Mouse (Mus musculus) central nervous system, embryonic 11.5 days (tissue): ENCODE results near the gene Mttp. TPM values are rescaled to one million over a fixed set of nuclear protein-coding genes. Genes with fewer than 3 reads are reported as not detected.

Experiments
- polyA plus RNA-seq: library from polyadenylated mRNA; depleted of rRNA; stranded (reverse); fragments of >200 nt; gene quantifications from 2 replicates; pipeline ENCODE4 v1.2.3, GENCODE M21; 2012; rRNA removed

Gene Mttp
- 6.9 and 7.5 TPM in 2 replicates for polyA plus RNA-seq

GRCm38 (mm10) chr3:138144642-138145171 is at the start of gene Mttp:
Mttp (minus strand) TSS chr3:138144968.

DNA sequence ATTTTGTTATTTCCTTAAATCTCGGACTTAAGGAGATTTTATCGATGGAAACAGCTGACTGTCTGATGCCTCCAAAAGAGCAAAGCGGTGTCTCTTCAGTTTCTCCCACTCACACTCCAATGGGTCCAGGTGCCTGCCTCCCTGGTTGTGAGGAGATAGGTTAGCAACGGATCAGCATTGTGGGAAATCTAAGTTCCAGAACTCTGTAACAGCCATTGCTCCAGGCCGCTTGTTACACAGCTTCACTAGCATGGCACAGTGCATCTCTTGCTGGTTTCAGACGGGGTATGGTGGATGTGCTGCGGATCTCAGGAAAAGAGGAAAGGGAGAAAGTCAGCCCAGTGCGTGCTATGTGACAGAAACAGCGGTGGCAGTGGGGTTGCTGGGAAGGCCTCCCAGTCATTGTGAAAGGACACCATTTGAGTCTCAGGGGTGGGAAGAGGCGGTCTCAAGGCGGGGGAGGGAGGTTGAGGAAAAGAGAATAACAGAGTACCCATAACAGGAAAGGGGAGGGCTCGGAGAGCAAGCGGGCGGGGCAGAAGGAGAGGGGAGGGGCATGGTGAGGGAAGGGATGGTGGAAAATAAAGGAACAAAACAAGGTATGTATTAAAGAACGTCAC is 49.0 kb upstream of the Mttp start, which contains the start of gene 4930579F01Rik:
Gene 4930579F01Rik (minus strand): TSS at position 143 of the 620 bp plus-strand sequence.

GRCm38 (mm10) chr3:138143315-138144059 is 1.3 kb downstream of the Mttp start, which contains the start of gene Trmt10a:
Trmt10a (plus strand) TSS chr3:138143448.

DNA sequence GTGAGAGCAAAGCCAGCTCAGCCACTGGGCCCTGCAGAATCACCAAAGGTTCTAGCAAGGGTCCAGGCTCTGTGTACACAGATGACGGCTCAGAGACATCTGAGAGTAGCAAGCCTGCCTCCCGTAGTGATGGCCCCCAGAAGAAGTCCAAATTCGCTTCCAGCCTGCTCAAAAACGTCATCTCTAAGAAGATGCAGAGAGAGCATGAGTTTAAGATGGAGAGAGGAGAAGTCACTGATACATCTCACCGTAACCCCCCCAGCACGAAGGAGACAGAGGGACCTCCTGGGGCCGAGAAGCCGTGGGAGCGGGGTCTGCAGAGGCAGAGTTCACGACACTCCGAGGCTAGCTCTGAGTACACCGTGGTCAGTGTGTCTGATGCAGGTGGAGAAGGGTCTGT is 77.5 kb downstream of the Mttp start, which contains the start of gene Gm5105:
Gene Gm5105 (minus strand): TSS at position 101 of the 400 bp plus-strand sequence.

DNA sequence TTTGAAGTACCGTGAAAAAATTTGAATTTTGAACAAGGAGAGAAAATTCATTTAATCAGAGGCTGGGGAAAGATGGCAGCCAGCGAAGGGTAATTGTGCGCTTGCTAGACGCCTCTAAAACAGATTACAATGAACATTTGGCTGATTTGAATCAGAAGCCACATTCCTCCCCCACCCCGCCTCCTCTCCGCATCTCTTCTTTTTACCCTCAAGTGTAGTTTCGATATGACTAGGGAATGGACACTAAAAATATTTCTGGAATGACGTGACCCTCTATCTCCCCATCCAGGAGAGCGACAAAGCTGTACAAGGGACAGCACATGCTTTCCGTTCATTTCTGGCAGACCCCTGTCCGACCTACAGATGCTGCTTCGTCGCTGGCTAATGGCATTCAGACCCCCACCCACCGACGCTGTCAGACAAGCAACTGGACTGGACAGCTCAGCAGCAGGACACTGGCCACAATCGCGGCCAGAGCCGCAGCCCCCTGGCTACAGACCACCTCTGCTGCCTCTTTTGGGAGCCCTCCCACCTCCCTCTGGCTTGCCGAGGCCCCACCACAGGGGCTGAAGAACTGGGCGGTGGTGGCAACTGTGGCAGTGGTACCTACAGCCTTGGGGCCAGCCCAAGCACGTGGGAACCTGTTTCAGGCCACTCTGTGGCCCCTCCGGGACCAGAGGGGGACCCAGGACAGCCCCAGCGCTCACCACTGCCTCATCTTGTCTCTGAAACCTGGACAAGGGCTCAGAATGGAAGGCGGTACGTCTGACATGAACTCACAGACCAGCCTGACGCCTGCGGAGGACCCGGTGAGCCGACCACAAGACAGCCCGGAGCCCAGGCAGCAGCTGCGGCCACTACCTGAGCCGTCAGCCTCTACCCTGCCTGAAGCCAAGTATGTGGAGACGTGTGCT is 79.8 kb downstream of the Mttp start, which contains the start of gene 1110002E22Rik:
Gene 1110002E22Rik (plus strand): TSS at position 321 of the 914 bp plus-strand sequence.

Other genes starting within 250 kb of the Mttp start
- gene Lamtor3, start 226.5 kb downstream of the Mttp start, polyA plus RNA-seq: 73.0 and 83.2 TPM in 2 replicates
- 3.6 and 4.7 TPM in 2 replicates for gene Dapp1, start 163.4 kb downstream of the Mttp start, polyA plus RNA-seq
- 0.07 and 0.41 TPM in 2 replicates for gene 1110002E22Rik, start 79.9 kb downstream of the Mttp start, polyA plus RNA-seq
- gene Gm5105, start 77.6 kb downstream of the Mttp start, polyA plus RNA-seq: 0.07 and 0.08 TPM in 2 replicates
- gene Trmt10a, start 1.5 kb downstream of the Mttp start, polyA plus RNA-seq: 16.7 TPM in 2 replicates
- not detected in 2 replicates for gene 4930579F01Rik, start 48.9 kb upstream of the Mttp start, polyA plus RNA-seq
- 0.02 and 0.04 TPM in 2 replicates for gene Adh7, start 72.8 kb upstream of the Mttp start, polyA plus RNA-seq
- 0.30 and 1.8 TPM in 2 replicates for gene Adh1, start 116.0 kb upstream of the Mttp start, polyA plus RNA-seq
- gene Adh6a, start 168.3 kb upstream of the Mttp start, polyA plus RNA-seq: not detected in 2 replicates
- 0.31 and 0.35 TPM in 2 replicates for gene Adh6b, start 196.8 kb upstream of the Mttp start, polyA plus RNA-seq